Mouse (Mus musculus) forebrain, embryonic 14.5 days (tissue): Measurements from ENCODE around the gene Fbn1. TPM values are rescaled to one million over a fixed set of nuclear protein-coding genes. Genes with fewer than 3 reads are reported as not detected.

Source experiments
- ATAC-seq: fragments of 200-750 bp; cut with Nextera tagmentation; 2 replicates; pipeline ENCODE4 v1.8.0; 2017; ENCODE audit warnings: mild to moderate bottlenecking, moderate library complexity
- DNase-seq: peaks from one replicate; pipeline ENCODE4 v3.0.0-alpha.2; 2015; ENCODE audit warnings: low spot score
- H3K27ac ChIP-seq: fragments of 300-500 bp; sonication (generic); 2 replicates; pipeline ENCODE4 v1.5.1; 2014; ENCODE audit warnings: low read depth, mild to moderate bottlenecking, control low read depth, low read length, moderate library complexity
- H3K27me3 ChIP-seq: fragments of 300-500 bp; sonication (generic); replicated peaks from 2 replicates; pipeline ENCODE4 v1.6.1; 2014; ENCODE audit warnings: low read length, control low read depth, mixed read lengths; ENCODE audit not compliant: control insufficient read depth, insufficient read depth
- H3K36me3 ChIP-seq: fragments of 300-500 bp; sonication (generic); 2 replicates; pipeline ENCODE4 v1.6.1; 2014; ENCODE audit warnings: low read length, control low read depth; ENCODE audit not compliant: control insufficient read depth, insufficient read depth
- H3K4me1 ChIP-seq: fragments of 300-500 bp; sonication (generic); 2 replicates; pipeline ENCODE4 v1.6.1; 2014; ENCODE audit warnings: antibody characterized with exemption, low read length, control low read depth; ENCODE audit not compliant: control insufficient read depth, insufficient read depth
- H3K4me2 ChIP-seq: fragments of 300-500 bp; sonication (generic); 2 replicates; pipeline ENCODE4 v1.6.1; 2014; ENCODE audit warnings: mild to moderate bottlenecking, control low read depth, low read length
- H3K4me3 ChIP-seq: fragments of 300-500 bp; sonication (generic); 2 replicates; pipeline ENCODE4 v1.5.1; 2014; ENCODE audit warnings: low read depth, low read length, control low read depth
- H3K9ac ChIP-seq: fragments of 300-500 bp; sonication (generic); 2 replicates; pipeline ENCODE4 v1.6.1; 2014; ENCODE audit warnings: mild to moderate bottlenecking, low read length, control low read depth, moderate library complexity
- H3K9me3 ChIP-seq: fragments of 300-500 bp; sonication (generic); replicated peaks from 2 replicates; pipeline ENCODE4 v1.6.1; 2016; ENCODE audit warnings: low read length, control low read depth, mixed read lengths; ENCODE audit not compliant: control insufficient read depth
- WGBS: fragments of 180-500 bp; shearing (Covaris S2); extraction: QIAGEN DNeasy Blood & Tissue Kit; methylation state at CpG from one replicate; pipeline ENCODE4 v1.1.7; 2014; 5-methylcytosine and 5-hydroxymethylcytosine counted together
- polyA plus RNA-seq: library from polyadenylated mRNA; unstranded; fragments of >200 nt; fragmentation: Nextera tagmentation; extraction: Ambion mirVana; gene quantifications from 2 replicates; pipeline ENCODE4 v1.2.1, GENCODE M21; 2014

The Fbn1 gene
- polyA plus RNA-seq, 1 experiment from 2014 or later: 2.1 TPM

DNA sequence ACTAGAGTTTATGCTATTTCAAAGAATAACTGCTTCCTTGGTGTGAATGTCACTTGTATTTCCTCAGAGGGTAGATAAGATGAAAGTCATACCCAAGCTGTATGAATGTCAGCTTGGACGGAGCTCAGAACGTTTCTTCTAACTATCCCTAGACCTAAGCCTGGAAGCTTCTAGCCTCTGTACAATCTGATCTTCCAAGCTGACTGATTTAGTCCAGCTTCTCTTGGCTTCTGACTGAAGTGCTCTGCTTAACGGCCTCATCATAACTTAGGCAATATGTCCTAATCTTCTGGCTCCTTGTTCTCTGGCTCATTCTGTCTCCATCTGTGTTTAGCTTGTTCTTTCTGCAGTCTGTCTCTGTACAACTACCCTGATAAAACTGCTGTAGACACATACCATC is 253.2 kb downstream of the Fbn1 start:
- no peak overlapping the region for H3K4me3 ChIP-seq
- DNase-seq (no peak), ATAC-seq (no peak)
- H3K9me3 ChIP-seq: no peaks in the 10 kb centered on the region
- H3K27me3 ChIP-seq: no peaks in the 10 kb centered on the region
- H3K9ac ChIP-seq: no peak overlapping the region
- WGBS: 94% methylated on average over 3 of the region's 3 CpGs
- H3K36me3 ChIP-seq: peaks cover 54% of the 10 kb centered on the region
- H3K4me1 ChIP-seq: no peaks in the 10 kb centered on the region
- no peak overlapping the region for H3K27ac ChIP-seq
- no peak overlapping the region for H3K4me2 ChIP-seq

DNA sequence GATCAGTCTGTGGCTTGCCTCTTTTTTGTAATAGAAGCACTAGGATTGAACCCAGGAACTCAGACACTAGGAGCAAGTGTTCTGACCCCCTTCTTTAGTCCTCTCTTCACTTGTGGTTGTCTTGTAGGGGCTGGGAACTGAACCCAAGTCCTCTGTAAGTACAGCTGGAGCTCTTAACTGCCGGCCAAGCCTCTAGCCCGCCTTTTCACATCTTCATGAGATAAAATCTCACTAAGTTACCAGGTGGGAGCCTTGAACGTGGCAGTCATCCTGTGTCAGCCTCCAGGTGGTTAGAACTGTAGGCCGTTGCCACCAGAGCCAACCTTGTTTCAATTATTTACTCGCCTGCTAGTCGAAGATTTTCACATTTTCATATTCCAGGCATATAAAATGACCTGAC is 254.1 kb downstream of the Fbn1 start:
- Histone ChIP-seq H3K9ac (no peak overlapping the region), H3K4me1 (peaks cover 6% of the 10 kb centered on the region), H3K36me3 (peaks cover 54% of the 10 kb centered on the region), H3K27me3 (no peaks in the 10 kb centered on the region), H3K9me3 (no peaks in the 10 kb centered on the region), H3K27ac (no peak overlapping the region), H3K4me3 (no peak overlapping the region), H3K4me2 (no peak overlapping the region)
- DNase-seq (no peak), ATAC-seq (no peak)
- 95% methylated on average over 6 of the region's 6 CpGs for WGBS

GRCm38 (mm10) chr2:125252275-125252674 is 255.5 kb downstream of the Fbn1 start:
- DNase-seq (peak; percentile 59), ATAC-seq (no peak)
- H3K9ac ChIP-seq: no peak overlapping the region
- no peaks in the 10 kb centered on the region for H3K9me3 ChIP-seq
- H3K4me2 ChIP-seq: no peak overlapping the region
- peaks cover 10% of the 10 kb centered on the region for H3K4me1 ChIP-seq
- no peaks in the 10 kb centered on the region for H3K27me3 ChIP-seq
- WGBS: 67% methylated on average over 2 of the region's 2 CpGs
- no peak overlapping the region for H3K4me3 ChIP-seq
- peaks cover 43% of the 10 kb centered on the region for H3K36me3 ChIP-seq
- no peak overlapping the region for H3K27ac ChIP-seq

- Histone ChIP-seq H3K9me3 (no peaks in the 10 kb centered on the region), H3K4me3 (no peak overlapping the region), H3K4me2 (no peak overlapping the region), H3K36me3 (peaks cover 38% of the 10 kb centered on the region), H3K4me1 (peaks cover 10% of the 10 kb centered on the region), H3K27ac (no peak overlapping the region), H3K9ac (no peak overlapping the region), H3K27me3 (no peaks in the 10 kb centered on the region)
- ATAC-seq (no peak), DNase-seq (no peak)
- 89% methylated on average over 4 of the region's 4 CpGs for WGBS
These were observed 256.0 kb downstream of the Fbn1 start for GRCm38 (mm10) chr2:125251781-125252180.

Other genes with a start within 250 kb of the Fbn1 start
- gene Gm9913, start 2.9 kb downstream of the Fbn1 start, polyA plus RNA-seq: 0.14 TPM in 2 replicates
- gene Cep152, start 117.1 kb upstream of the Fbn1 start, polyA plus RNA-seq: 3.2 TPM in 2 replicates
- 405 and 426 TPM in 2 replicates for gene Eid1, start 165.1 kb upstream of the Fbn1 start, polyA plus RNA-seq
- 0.66 and 0.85 TPM in 2 replicates for gene Shc4, start 216.2 kb upstream of the Fbn1 start, polyA plus RNA-seq